Mouse (Mus musculus): Measurements from ENCODE around the gene Amot.

- TF ChIP-seq POLR2A (IDR thresholded peaks at IDR 0.05; ENCODE audit: borderline replicate concordance, extremely low read depth, low read depth, low read length): no peak
- no peak for TF ChIP-seq CTCF (IDR thresholded peaks at IDR 0.05; ENCODE audit: insufficient read depth, low read length)
Measured at GRCm38 (mm10) chrX:145424026-145424425, 81.0 kb downstream of the Amot start.

All from lung, adult 2 months (tissue).